Mouse (Mus musculus) MEL-GATA-1-ER (cell line): Measurements from ENCODE around the gene Ddi1.
"Not testable (repeated sequence)": the region's sequence is repeated elsewhere in the genome, so short reads cannot be mapped to it uniquely, and the experiment has no call there.

Source experiments
- DNase-seq: peaks from one replicate; pipeline ENCODE4 v3.0.0-alpha.2; 2012; ENCODE audit warnings: low read depth; ENCODE audit errors: extremely low read depth

The Ddi1 gene

GRCm38 (mm10) chr9:6269796-6270280, at the start of gene Ddi1:
Gene Ddi1, minus strand, starts transcription at chr9:6269846.
- no peak for DNase-seq

- DNase-seq, result no peak
These were observed 47.5 kb upstream of the Ddi1 start for GRCm38 (mm10) chr9:6317114-6317513.

- DNase-seq, result no peak
These were observed 36.2 kb upstream of the Ddi1 start for GRCm38 (mm10) chr9:6305847-6306246.

- no peak for DNase-seq
These were observed 34.9 kb upstream of the Ddi1 start for GRCm38 (mm10) chr9:6304590-6304989.

- no peak for DNase-seq
These were observed 32.4 kb upstream of the Ddi1 start for GRCm38 (mm10) chr9:6302050-6302449.

GRCm38 (mm10) chr9:6298547-6298946, 28.9 kb upstream of the Ddi1 start:
- DNase-seq, result no peak

- DNase-seq, result no peak
These were observed 19.6 kb upstream of the Ddi1 start for GRCm38 (mm10) chr9:6289211-6289696.

GRCm38 (mm10) chr9:6286770-6287169, 17.1 kb upstream of the Ddi1 start:
- no peak for DNase-seq

- DNase-seq, result no peak
These were observed 7.9 kb upstream of the Ddi1 start for GRCm38 (mm10) chr9:6277526-6277925.

GRCm38 (mm10) chr9:6276395-6276794, 6.7 kb upstream of the Ddi1 start:
- DNase-seq, result no peak

GRCm38 (mm10) chr9:6264820-6265219, 4.8 kb downstream of the Ddi1 start:
- no peak for DNase-seq

- no peak for DNase-seq
These were observed 12.6 kb downstream of the Ddi1 start for GRCm38 (mm10) chr9:6257072-6257471.

GRCm38 (mm10) chr9:6251990-6252389, 17.7 kb downstream of the Ddi1 start:
- no peak for DNase-seq

- DNase-seq, result no peak
These were observed 19.3 kb downstream of the Ddi1 start for GRCm38 (mm10) chr9:6250320-6250719.

GRCm38 (mm10) chr9:6235982-6236381, 33.7 kb downstream of the Ddi1 start:
- not testable (repeated sequence) for DNase-seq

- DNase-seq, result no peak
These were observed 52.1 kb downstream of the Ddi1 start for GRCm38 (mm10) chr9:6217505-6217904.

- DNase-seq, result no peak
These were observed 56.8 kb downstream of the Ddi1 start for GRCm38 (mm10) chr9:6212862-6213261.
